Mouse (Mus musculus): Measurements from ENCODE around the gene C330007P06Rik.

DNA sequence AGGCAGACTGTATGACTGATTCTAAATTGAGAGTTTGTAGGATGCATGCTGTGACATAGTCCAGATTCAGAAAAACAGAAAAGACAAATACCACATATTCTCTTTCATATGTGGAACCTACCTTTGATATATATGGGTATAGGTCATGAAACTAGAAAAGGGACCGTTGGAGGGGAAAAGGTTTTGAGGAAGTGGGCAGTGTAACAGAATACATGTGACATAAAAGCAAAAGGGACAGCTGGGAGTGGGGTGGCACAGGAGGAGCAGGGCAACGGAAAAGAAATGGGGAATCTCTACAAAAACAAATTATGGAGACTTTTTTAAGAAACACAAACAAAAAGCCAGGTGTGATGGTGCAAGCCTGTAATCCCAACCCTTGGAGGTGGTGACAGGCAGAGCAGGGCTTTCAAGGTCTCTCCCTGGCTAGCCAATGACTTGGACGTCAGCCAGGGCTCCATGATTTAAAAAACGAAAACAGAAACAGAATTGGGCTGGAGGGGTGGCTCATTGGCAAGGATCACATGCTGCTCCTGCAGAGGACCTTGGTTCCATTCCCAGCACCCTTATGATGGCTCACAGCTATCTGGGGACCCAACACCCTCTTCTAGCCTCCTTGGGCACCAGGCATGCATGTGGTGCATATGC lies 30.4 kb downstream of the C330007P06Rik start:
- no peak for TF ChIP-seq CTCF (IDR thresholded peaks at IDR 0.05)
- no peak for TF ChIP-seq EP300 (IDR thresholded peaks at IDR 0.05)

Data from lung, postnatal 0 days (tissue).